Mouse (Mus musculus) testis, postnatal 10 days (tissue): ENCODE measurements around the gene Ttc41.

Experiments used
- DNase-seq: peaks from one replicate; pipeline ENCODE4 v3.0.0; 2021; ENCODE audit warnings: low spot score

The Ttc41 gene

GRCm38 (mm10) chr10:86755816-86756502 is 50.3 kb downstream of the Ttc41 start:
- no peak for DNase-seq

GRCm38 (mm10) chr10:86757724-86758123 is 52.1 kb downstream of the Ttc41 start:
- DNase-seq: no peak

DNA sequence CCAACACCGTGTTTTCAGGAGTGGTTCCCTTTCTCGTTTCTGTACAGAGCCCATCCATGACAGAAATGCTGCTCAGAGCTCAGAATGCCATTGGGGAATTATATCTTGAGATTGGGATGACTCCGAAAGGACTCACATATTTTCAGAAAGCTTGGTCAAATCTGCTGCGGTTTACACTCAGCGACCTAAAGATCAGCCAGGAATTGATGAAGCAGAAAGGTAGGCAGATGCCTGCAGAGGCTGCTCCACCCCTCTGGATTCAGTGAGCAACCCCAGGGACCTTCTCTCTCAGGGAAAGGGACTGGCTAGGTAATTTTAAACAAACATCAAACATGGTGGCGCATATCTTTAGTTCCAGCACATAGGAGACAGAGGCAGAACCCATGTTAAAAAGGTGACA is 52.6 kb downstream of the Ttc41 start:
- DNase-seq: no peak

- DNase-seq: no peak
These were observed 55.6 kb downstream of the Ttc41 start for GRCm38 (mm10) chr10:86761236-86761635.

DNA sequence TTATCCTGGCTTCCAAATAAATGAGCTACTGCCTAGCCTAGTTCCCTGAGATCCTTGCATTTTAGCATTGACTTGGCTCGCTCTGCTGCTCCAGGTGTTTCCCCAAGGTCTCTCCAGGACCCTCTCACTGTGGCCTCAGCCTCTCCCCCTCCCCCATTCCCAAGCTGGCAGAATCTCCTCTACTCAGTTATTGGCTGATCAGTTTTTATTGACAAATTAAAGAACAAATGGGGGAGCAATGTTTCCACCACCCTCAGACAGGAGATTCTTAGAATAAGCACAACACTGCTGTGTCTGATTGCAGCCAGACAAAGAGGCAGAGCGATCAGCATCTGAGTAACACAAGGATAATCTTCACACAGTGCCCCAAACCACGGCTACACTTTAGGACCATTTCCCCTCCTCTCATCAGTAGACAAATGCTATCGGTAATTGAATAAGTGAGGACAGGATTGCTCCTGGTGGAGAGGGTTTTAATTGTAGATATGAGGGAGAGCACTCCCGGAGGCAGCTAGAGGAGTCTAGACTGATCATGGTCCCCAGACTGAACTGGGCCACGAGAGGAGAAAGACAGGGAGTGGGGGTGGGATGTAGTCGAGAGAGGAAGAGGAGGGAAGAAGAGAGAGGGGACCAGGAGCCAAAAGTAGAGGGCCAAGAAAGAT is 56.2 kb downstream of the Ttc41 start:
- no peak for DNase-seq

GRCm38 (mm10) chr10:86762384-86762730 is 56.7 kb downstream of the Ttc41 start:
- no peak for DNase-seq

- no peak for DNase-seq
These were observed 58.1 kb downstream of the Ttc41 start, which contains the start of gene Gm49358 for GRCm38 (mm10) chr10:86763672-86764071. Gm49358 (plus strand) TSS chr10:86763972.

DNA sequence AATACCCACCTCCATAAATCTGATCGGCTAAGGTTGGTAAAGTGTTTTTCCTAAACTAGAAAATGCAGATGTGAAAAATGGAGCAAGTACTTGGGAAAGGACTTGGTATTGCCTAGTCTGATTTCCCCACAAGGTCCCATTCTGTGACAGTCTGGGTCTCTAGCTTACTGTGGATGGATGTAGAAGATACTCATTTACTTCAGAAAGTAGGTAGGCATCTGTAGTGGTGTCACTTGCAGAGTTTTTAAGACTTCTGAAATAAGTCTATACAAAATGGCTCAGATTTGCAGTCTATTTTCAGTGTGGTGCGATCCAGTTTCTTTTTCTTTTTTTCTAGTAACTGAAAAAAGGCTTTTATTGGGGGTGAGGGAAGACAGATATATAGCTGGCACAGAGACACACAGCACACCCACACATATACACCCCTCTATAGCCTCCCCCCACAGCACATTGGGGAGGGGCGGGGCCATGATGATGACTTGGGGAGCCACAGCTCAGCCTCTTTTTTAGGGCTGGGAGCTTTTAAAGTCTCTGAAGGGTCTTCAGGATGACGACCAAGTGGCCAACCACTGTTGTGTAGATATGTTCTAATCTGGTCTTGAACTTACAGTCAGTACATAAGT is 59.8 kb downstream of the Ttc41 start:
- DNase-seq: no peak

DNA sequence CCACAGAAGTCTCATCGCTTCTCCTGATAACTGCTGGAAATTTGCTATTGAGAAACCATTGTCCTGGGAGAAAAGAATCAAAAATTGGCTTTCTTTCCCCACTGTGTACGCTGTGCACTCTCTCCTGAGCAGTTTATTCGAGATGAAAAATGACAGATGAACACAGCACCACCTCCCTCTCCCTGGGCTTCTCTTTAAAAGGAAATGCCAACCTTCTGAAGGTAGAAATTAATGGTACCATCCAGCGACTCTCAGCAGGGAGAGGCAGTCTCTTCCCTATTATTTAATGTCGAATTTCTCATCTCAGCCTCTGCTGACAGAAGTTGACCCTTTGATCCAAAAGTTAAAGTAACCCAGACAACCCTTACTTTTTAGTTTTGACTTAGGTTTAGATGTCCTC is 63.6 kb downstream of the Ttc41 start:
- DNase-seq: no peak

GRCm38 (mm10) chr10:86769797-86770196 is 64.2 kb downstream of the Ttc41 start:
- no peak for DNase-seq

- DNase-seq: no peak
These were observed 66.1 kb downstream of the Ttc41 start for GRCm38 (mm10) chr10:86771701-86772100.

DNA sequence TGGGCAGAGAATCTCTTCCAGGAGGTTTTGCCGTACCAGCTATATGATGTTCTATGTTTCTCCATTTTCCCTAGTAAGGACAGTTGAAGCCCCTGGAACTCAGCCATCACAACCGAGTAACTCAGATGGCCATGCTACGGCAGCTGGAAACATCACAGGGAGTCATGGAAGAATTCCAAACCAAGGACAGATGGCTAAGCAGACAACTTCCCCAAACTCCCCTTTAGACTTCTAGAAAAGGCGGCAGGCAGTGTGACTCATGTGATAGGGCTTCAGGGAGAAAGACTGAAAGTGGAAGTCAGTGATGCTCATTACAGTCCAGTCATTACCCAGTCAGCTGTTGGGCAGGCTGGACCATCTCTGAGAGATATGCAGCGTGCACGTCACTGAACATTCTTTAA is 66.6 kb downstream of the Ttc41 start:
- DNase-seq: no peak

DNA sequence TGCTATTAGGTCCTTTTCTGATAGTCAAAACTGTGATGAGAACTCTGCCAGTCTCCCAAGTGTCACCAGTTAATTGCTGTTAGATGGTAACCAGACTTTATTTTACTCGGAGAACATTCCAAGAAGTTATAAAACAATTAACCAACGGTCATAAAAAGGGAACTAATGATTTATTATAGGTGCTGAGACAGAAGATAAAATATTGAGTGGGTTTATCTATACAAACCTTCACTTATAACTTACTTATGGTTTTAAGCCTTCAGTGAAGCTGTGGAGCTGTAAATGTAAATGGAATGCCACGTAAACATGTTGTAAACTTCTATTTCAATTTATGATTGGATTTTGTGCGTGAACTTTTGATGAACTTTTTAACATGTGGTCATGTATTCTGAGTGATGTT is 67.7 kb downstream of the Ttc41 start:
- DNase-seq: no peak

- no peak for DNase-seq
These were observed 70.7 kb downstream of the Ttc41 start for GRCm38 (mm10) chr10:86776281-86776680.

DNA sequence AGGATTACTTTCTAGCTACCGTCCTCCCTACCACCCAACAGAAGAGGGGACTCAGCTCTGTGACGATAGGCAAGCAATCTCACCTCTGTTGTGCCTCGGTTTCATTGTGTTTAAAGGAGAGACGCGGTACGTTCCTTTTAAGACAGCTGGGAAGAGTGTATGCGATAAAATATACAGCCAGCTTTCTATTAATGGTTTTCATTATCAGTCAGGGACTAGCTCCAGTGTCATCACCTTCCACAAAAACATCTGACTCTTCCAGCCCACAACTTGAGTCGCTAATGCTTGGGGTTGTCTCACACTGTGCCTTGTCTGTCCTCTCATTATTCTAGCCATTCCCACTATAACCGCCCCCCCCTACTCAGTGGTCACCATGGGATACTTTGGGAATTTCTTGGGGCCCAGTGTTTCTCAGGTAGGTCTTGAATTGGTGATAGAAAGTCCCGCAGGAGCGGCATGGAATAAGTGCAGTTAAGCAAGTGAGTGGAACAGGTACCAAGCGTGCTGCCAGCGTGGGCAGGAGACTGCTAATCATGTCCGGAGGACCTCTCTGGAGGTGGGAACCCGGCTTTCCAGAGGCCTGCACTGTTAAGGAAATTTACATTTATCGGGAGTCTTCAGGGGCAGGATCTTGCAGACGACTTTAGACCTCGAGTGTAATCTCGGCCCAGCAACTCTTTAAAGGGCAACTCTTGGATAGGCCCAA is 72.2 kb downstream of the Ttc41 start:
- DNase-seq: no peak

- peak; percentile 97 for DNase-seq
These were observed 72.9 kb downstream of the Ttc41 start, which contains the start of gene Nt5dc3 for GRCm38 (mm10) chr10:86778398-86779116. Nt5dc3 (plus strand) TSS chr10:86779005.

- DNase-seq: peak; percentile 60
These were observed 73.6 kb downstream of the Ttc41 start for GRCm38 (mm10) chr10:86779117-86779755.

GRCm38 (mm10) chr10:86779816-86780500 is 74.3 kb downstream of the Ttc41 start:
- no peak for DNase-seq

GRCm38 (mm10) chr10:86781641-86782040 is 76.0 kb downstream of the Ttc41 start:
- no peak for DNase-seq

DNA sequence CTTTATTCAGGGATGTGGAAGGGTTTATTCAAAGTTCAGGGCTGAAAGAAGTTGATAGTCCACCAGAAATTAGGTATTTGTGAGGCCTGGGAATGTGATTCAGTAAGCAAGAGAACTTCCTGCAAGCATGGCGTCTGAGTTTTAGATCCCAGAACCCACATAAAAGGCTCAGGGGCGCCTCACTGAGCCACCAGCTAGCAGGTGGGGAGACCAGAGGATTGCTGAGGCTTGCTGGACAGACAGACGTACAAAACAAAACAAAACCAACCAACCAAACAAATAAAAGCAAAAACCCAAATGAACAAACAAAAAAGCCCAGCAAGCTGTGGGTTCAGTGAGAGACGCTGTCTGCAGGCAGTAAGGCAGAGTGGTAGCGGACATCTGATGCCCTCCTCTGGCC is 77.0 kb downstream of the Ttc41 start:
- DNase-seq: no peak

DNA sequence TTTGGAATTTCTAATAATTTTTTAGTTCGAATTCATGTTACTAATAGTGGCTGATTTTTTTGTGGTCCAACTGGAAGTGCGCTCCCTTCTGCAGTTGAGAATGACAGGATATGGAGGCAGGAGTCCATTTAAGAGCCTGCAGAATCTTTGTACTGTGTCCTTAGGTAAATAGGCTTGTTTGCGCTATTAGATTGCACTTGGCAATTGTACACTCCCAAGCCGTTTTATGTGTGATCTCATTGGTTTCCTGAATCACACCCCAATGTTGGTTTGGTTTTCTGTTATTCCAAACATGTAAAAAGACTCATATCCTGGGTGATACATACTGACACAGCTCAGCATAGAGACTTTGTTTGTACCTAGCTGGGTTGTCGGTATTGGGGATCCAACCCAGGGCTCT is 78.0 kb downstream of the Ttc41 start:
- DNase-seq: no peak
